Mouse (Mus musculus) forebrain, embryonic 16.5 days (tissue): Measurements from ENCODE around the gene Kif26b. TPM values are rescaled to one million over a fixed set of nuclear protein-coding genes. Genes with fewer than 3 reads are reported as not detected.

ENCODE experiments used
- ATAC-seq: fragments of 200-750 bp; cut with Nextera tagmentation; 2 replicates; pipeline ENCODE4 v1.8.0; 2017; ENCODE audit warnings: mild to moderate bottlenecking, moderate library complexity
- H3K27ac ChIP-seq: fragments of 300-500 bp; sonication (generic); 2 replicates; pipeline ENCODE4 v1.5.1; 2014; ENCODE audit warnings: low read length, control low read depth
- H3K27me3 ChIP-seq: fragments of 300-500 bp; sonication (generic); replicated peaks from 2 replicates; pipeline ENCODE4 v1.6.1; 2014; ENCODE audit warnings: low read length; ENCODE audit not compliant: control insufficient read depth, insufficient read depth
- H3K36me3 ChIP-seq: fragments of 300-500 bp; sonication (generic); 2 replicates; pipeline ENCODE4 v1.6.1; 2014; ENCODE audit not compliant: control insufficient read depth, insufficient read depth
- H3K4me1 ChIP-seq: fragments of 300-500 bp; sonication (generic); replicated peaks from 2 replicates; pipeline ENCODE4 v1.6.1; 2014; ENCODE audit warnings: low read length; ENCODE audit not compliant: control insufficient read depth, insufficient read depth
- H3K4me2 ChIP-seq: fragments of 300-500 bp; sonication (generic); 2 replicates; pipeline ENCODE4 v1.6.1; 2014; ENCODE audit warnings: mild to moderate bottlenecking, low read length, control low read depth
- H3K4me3 ChIP-seq: fragments of 300-500 bp; sonication (generic); replicated peaks from 2 replicates; pipeline ENCODE4 v1.5.1; 2014; ENCODE audit warnings: mild to moderate bottlenecking, low read length, control low read depth
- H3K9ac ChIP-seq: fragments of 300-500 bp; sonication (generic); replicated peaks from 2 replicates; pipeline ENCODE4 v1.6.1; 2014; ENCODE audit warnings: low read depth, low read length, control low read depth
- H3K9me3 ChIP-seq: fragments of 300-500 bp; sonication (generic); 2 replicates; pipeline ENCODE4 v1.6.1; 2016; ENCODE audit warnings: low read length; ENCODE audit not compliant: control insufficient read depth
- WGBS: fragments of 180-500 bp; shearing (Covaris S2); extraction: QIAGEN DNeasy Blood & Tissue Kit; methylation state at CpG from one replicate; pipeline ENCODE4 v1.1.7; 2014; 5-methylcytosine and 5-hydroxymethylcytosine counted together
- polyA plus RNA-seq: library from polyadenylated mRNA; unstranded; fragments of >200 nt; fragmentation: Nextera tagmentation; extraction: Ambion mirVana; gene quantifications from 2 replicates; pipeline ENCODE4 v1.2.1, GENCODE M21; 2015

Gene Kif26b
- 4.7 and 5.3 TPM in 2 replicates for polyA plus RNA-seq

- H3K36me3 ChIP-seq, result no peaks in the 10 kb centered on the region
- H3K4me2 ChIP-seq, result peak within 1 kb of the TSS; percentile 93
- no peaks in the 10 kb centered on the region for H3K9me3 ChIP-seq
- ATAC-seq, result peak; percentile 53
- H3K27me3 ChIP-seq, result peaks cover 9% of the 10 kb centered on the region; the same call in 1 of the 2 replicates
- H3K27ac ChIP-seq, result peak within 1 kb of the TSS; percentile 26
- H3K4me1 ChIP-seq, result peaks cover 24% of the 10 kb centered on the region
- under 1% methylated on average over 90 of the region's 92 CpGs for WGBS
- H3K9ac ChIP-seq, result peak within 1 kb of the TSS; percentile 68
- H3K4me3 ChIP-seq, result peak within 1 kb of the TSS; percentile 74
Observed at GRCm38 (mm10) chr1:178528431-178529351, at the start of gene Kif26b. TSS of gene Kif26b (plus strand) at chr1:178529125.

- Histone ChIP-seq H3K9ac (no peak overlapping the region), H3K27ac (no peak overlapping the region), H3K27me3 (no peaks in the 10 kb centered on the region), H3K4me1 (no peaks in the 10 kb centered on the region), H3K4me3 (no peak overlapping the region), H3K4me2 (no peak overlapping the region), H3K9me3 (no peaks in the 10 kb centered on the region), H3K36me3 (no peaks in the 10 kb centered on the region)
- no peak for ATAC-seq
Observed at GRCm38 (mm10) chr1:178483854-178484253, 45.1 kb upstream of the Kif26b start.

GRCm38 (mm10) chr1:178485138-178485867 is 43.6 kb upstream of the Kif26b start:
- Histone ChIP-seq H3K4me2 (no peak overlapping the region), H3K27ac (no peak overlapping the region), H3K27me3 (no peaks in the 10 kb centered on the region), H3K9ac (no peak overlapping the region), H3K9me3 (no peaks in the 10 kb centered on the region), H3K36me3 (no peaks in the 10 kb centered on the region), H3K4me3 (no peak overlapping the region), H3K4me1 (no peaks in the 10 kb centered on the region)
- WGBS, result 82% methylated on average over 5 of the region's 5 CpGs
- ATAC-seq, result no peak

- H3K4me3 ChIP-seq, result no peak overlapping the region
- H3K27ac ChIP-seq, result no peak overlapping the region
- no peaks in the 10 kb centered on the region for H3K4me1 ChIP-seq
- H3K27me3 ChIP-seq, result no peaks in the 10 kb centered on the region
- H3K9ac ChIP-seq, result no peak overlapping the region
- WGBS, result 61% methylated on average over 5 of the region's 5 CpGs
- no peaks in the 10 kb centered on the region for H3K36me3 ChIP-seq
- no peak overlapping the region for H3K4me2 ChIP-seq
- ATAC-seq, result no peak
- H3K9me3 ChIP-seq, result no peaks in the 10 kb centered on the region
Observed at GRCm38 (mm10) chr1:178485868-178486220, 43.1 kb upstream of the Kif26b start.

- Histone ChIP-seq H3K4me2 (no peak overlapping the region), H3K27me3 (no peaks in the 10 kb centered on the region), H3K36me3 (no peaks in the 10 kb centered on the region), H3K9me3 (no peaks in the 10 kb centered on the region), H3K27ac (no peak overlapping the region), H3K4me3 (no peak overlapping the region), H3K4me1 (no peaks in the 10 kb centered on the region), H3K9ac (no peak overlapping the region)
- 77% methylated on average over 5 of the region's 5 CpGs for WGBS
- no peak for ATAC-seq
Observed at GRCm38 (mm10) chr1:178486828-178487227, 42.1 kb upstream of the Kif26b start.

- no peak overlapping the region for H3K27ac ChIP-seq
- no peaks in the 10 kb centered on the region for H3K9me3 ChIP-seq
- no peak overlapping the region for H3K4me2 ChIP-seq
- H3K27me3 ChIP-seq, result no peaks in the 10 kb centered on the region
- H3K4me1 ChIP-seq, result no peaks in the 10 kb centered on the region
- H3K9ac ChIP-seq, result no peak overlapping the region
- 33% methylated on average over 3 of the region's 3 CpGs for WGBS
- ATAC-seq, result peak; percentile 50; the same call in 1 of the 2 replicates
- H3K4me3 ChIP-seq, result no peak overlapping the region
- no peaks in the 10 kb centered on the region for H3K36me3 ChIP-seq
Observed at GRCm38 (mm10) chr1:178489127-178489526, 39.8 kb upstream of the Kif26b start.

- Histone ChIP-seq H3K27ac (no peak overlapping the region), H3K9me3 (no peaks in the 10 kb centered on the region), H3K4me2 (no peak overlapping the region), H3K4me3 (no peak overlapping the region), H3K27me3 (no peaks in the 10 kb centered on the region), H3K4me1 (no peaks in the 10 kb centered on the region), H3K9ac (no peak overlapping the region), H3K36me3 (no peaks in the 10 kb centered on the region)
- ATAC-seq, result no peak
- WGBS, result 82% methylated on average over 5 of the region's 5 CpGs
Observed at GRCm38 (mm10) chr1:178491733-178492132, 37.2 kb upstream of the Kif26b start.

GRCm38 (mm10) chr1:178492493-178492892 is 36.4 kb upstream of the Kif26b start:
- H3K4me2 ChIP-seq, result no peak overlapping the region
- H3K4me3 ChIP-seq, result no peak overlapping the region
- H3K9me3 ChIP-seq, result no peaks in the 10 kb centered on the region
- no peak overlapping the region for H3K27ac ChIP-seq
- ATAC-seq, result no peak
- no peaks in the 10 kb centered on the region for H3K4me1 ChIP-seq
- 87% methylated on average over 2 of the region's 2 CpGs for WGBS
- H3K27me3 ChIP-seq, result no peaks in the 10 kb centered on the region
- H3K36me3 ChIP-seq, result no peaks in the 10 kb centered on the region
- no peak overlapping the region for H3K9ac ChIP-seq

- Histone ChIP-seq H3K9ac (no peak overlapping the region), H3K36me3 (no peaks in the 10 kb centered on the region), H3K27ac (no peak overlapping the region), H3K4me2 (no peak overlapping the region), H3K4me1 (no peaks in the 10 kb centered on the region), H3K4me3 (no peak overlapping the region), H3K27me3 (no peaks in the 10 kb centered on the region), H3K9me3 (no peaks in the 10 kb centered on the region)
- WGBS, result 29% methylated on average over 2 of the region's 2 CpGs
- no peak for ATAC-seq
Observed at GRCm38 (mm10) chr1:178496186-178496585, 32.7 kb upstream of the Kif26b start.
